Mouse (Mus musculus) G1E (cell line): ENCODE measurements at regions not wholly inside any gene's neighbourhood (a gene's known extent, or its start where the extent isn't known, plus 50 kb on each side); places are given as distances from the start of the nearest gene placed in this dataset.

Experiments used
- CTCF ChIP-seq: IDR thresholded peaks from 2 replicates; pipeline ENCODE4 v1.5.1; 2012; ENCODE audit warnings: low read depth, low read length, inconsistent platforms, mixed read lengths
- GATA1 ChIP-seq: IDR thresholded peaks from 2 replicates; pipeline ENCODE4 v1.6.1; 2012; ENCODE audit warnings: borderline replicate concordance, low read length, inconsistent platforms, mixed read lengths
- POLR2AphosphoS5 ChIP-seq: IDR thresholded peaks from 2 replicates; pipeline ENCODE4 v1.6.1; 2012; ENCODE audit warnings: low read depth, low read length, inconsistent platforms; ENCODE audit not compliant: insufficient replicate concordance
- TAL1 ChIP-seq: conservative IDR thresholded peaks from 2 replicates; pipeline ENCODE4 v1.6.1; 2012; ENCODE audit warnings: low read depth, low read length, inconsistent platforms, mixed read lengths

- TF ChIP-seq CTCF = no peak
- no peak for TF ChIP-seq GATA1
- TF ChIP-seq POLR2AphosphoS5 = no peak
- no peak for TF ChIP-seq TAL1
These were observed 80.8 kb upstream of the 4930583I09Rik start for GRCm38 (mm10) chr17:64916657-64917056.
